ENCODE assay signal across 18 mouse cellular contexts in genomic region chr1:42398461-42399154, GRCm38 (mm10).
DNase-seq lines count a peak whose midpoint lies in the region; ATAC-seq and TF ChIP-seq lines count a peak whose summit lies in the region.
"Had no signal": no experiment of that assay in that cellular context is flagged by ENCODE, and none has a peak within 500 bp of the region (broad histone marks: within the 10 kb centered on the region; RNA-seq: fewer than 3 reads in every experiment).

No protein-coding gene starts in this region.

- H3K4me1 ChIP-seq in heart, adult 2 months (ENCODE audit: control insufficient read depth, insufficient read depth, low read length), result no peaks in the 10 kb centered on the region
- H3K4me1 ChIP-seq in forebrain, embryonic 12.5 days, result peaks cover 7% of the 10 kb centered on the region
- H3K4me1 ChIP-seq in midbrain, embryonic 13.5 days (replicated peaks), result peaks cover 8% of the 10 kb centered on the region; the same call in 1 of the 2 replicates
- H3K4me1 ChIP-seq: heart, embryonic 12.5 days; kidney, embryonic 15.5 days; stomach, embryonic 15.5 days had no signal

- no peaks in the 10 kb centered on the region for H3K79me2 ChIP-seq in heart, adult 2 months (replicated peaks; ENCODE audit: control insufficient read depth, insufficient read depth, low read length)

- no peak overlapping the region for H3K9ac ChIP-seq in heart, adult 2 months (ENCODE audit: low read depth, low read length)
- no peak overlapping the region for H3K9ac ChIP-seq in forebrain, embryonic 12.5 days
- H3K9ac ChIP-seq in midbrain, embryonic 13.5 days (replicated peaks), result no peak overlapping the region
- H3K9ac ChIP-seq: heart, embryonic 12.5 days; kidney, embryonic 15.5 days; limb, embryonic 15.5 days; liver, postnatal 0 days; stomach, embryonic 15.5 days had no signal

- no peak for TF ChIP-seq EP300 in heart, adult 2 months (IDR thresholded peaks at IDR 0.05; ENCODE audit: insufficient read depth, low read depth, low read length)

- intact Hi-C loops in heart, adult 2 months (cut with DNase I), result no loop called here

- TF ChIP-seq POLR2A in heart, adult 2 months (IDR thresholded peaks at IDR 0.05; ENCODE audit: insufficient read depth, low read depth, low read length), result no peak
- TF ChIP-seq POLR2A in brain, embryonic 14.5 days (IDR thresholded peaks at IDR 0.05; ENCODE audit: borderline replicate concordance, extremely low read depth, insufficient read depth, insufficient read length, poor library complexity, severe bottlenecking), result no peak

- H3K27ac ChIP-seq in heart, adult 2 months, result no peak overlapping the region
- peak overlapping the region; percentile 43; the same call in 1 of the 2 replicates for H3K27ac ChIP-seq in forebrain, embryonic 12.5 days
- H3K27ac ChIP-seq in midbrain, embryonic 13.5 days, result 0 out of 2 replicates have a peak overlapping the region, but pooled peaks have one; percentile 22
- H3K27ac ChIP-seq: kidney, embryonic 15.5 days; limb, embryonic 15.5 days; stomach, embryonic 15.5 days had no signal

- H3K4me3 ChIP-seq in heart, adult 2 months, result no peak overlapping the region
- no peak overlapping the region for H3K4me3 ChIP-seq in forebrain, embryonic 12.5 days (replicated peaks)
- no peak overlapping the region for H3K4me3 ChIP-seq in midbrain, embryonic 13.5 days (replicated peaks)
- H3K4me3 ChIP-seq: heart, embryonic 12.5 days; kidney, embryonic 15.5 days; limb, embryonic 15.5 days; stomach, embryonic 15.5 days had no signal

- peak; percentile 89 for ATAC-seq in forebrain, embryonic 12.5 days (ENCODE audit: low FRiP score)
- peak; percentile 84 for ATAC-seq in midbrain, embryonic 13.5 days
- ATAC-seq: liver, postnatal 0 days had no signal

- DNase-seq in heart, adult 11 months, result peak; percentile 82
- no peak for DNase-seq in heart, adult 2 months
- peak; percentile 79 for DNase-seq in brain, embryonic 14.5 days (ENCODE audit: low read depth)
- no peak for DNase-seq in thymus, postnatal 10 days (ENCODE audit: low spot score in 2 of 2)
- no peak for DNase-seq in lung, postnatal 25 days (ENCODE audit: low spot score)
- DNase-seq in thymus, adult 18-20 months, result no peak
- DNase-seq: adrenal gland, postnatal 14 days; B cell, adult 2 months; cerebellum, adult 18-20 months; gastrocnemius, postnatal 36 days; liver, postnatal 0 days; lung, postnatal 36 days had no signal

- H3K27me3 ChIP-seq in heart, adult 2 months (ENCODE audit: control insufficient read depth, insufficient read depth, low read length), result peaks cover 2% of the 10 kb centered on the region; the same call in 1 of the 2 replicates
- no peaks in the 10 kb centered on the region for H3K27me3 ChIP-seq in forebrain, embryonic 12.5 days
- H3K27me3 ChIP-seq in midbrain, embryonic 13.5 days, result no peaks in the 10 kb centered on the region
- H3K27me3 ChIP-seq: heart, embryonic 12.5 days; kidney, embryonic 15.5 days; limb, embryonic 15.5 days; stomach, embryonic 15.5 days had no signal

- no peaks in the 10 kb centered on the region for H3K9me3 ChIP-seq in forebrain, embryonic 12.5 days
- H3K9me3 ChIP-seq in midbrain, embryonic 13.5 days, result peaks cover 4% of the 10 kb centered on the region; the same call in 1 of the 2 replicates
- H3K9me3 ChIP-seq: kidney, embryonic 15.5 days; limb, embryonic 15.5 days; stomach, embryonic 15.5 days had no signal

- 29% methylated on average over 8 of the region's 8 CpGs for WGBS in heart, adult 2 months
- 20% methylated on average over 8 of the region's 8 CpGs for WGBS in forebrain, embryonic 12.5 days
- 23% methylated on average over 8 of the region's 8 CpGs for WGBS in midbrain, embryonic 13.5 days

- no peak overlapping the region for H3K4me2 ChIP-seq in forebrain, embryonic 12.5 days
- H3K4me2 ChIP-seq in midbrain, embryonic 13.5 days (replicated peaks), result no peak overlapping the region
- H3K4me2 ChIP-seq: heart, embryonic 12.5 days; kidney, embryonic 15.5 days; limb, embryonic 15.5 days; stomach, embryonic 15.5 days had no signal

- H3K36me3 ChIP-seq in heart, adult 2 months (ENCODE audit: control insufficient read depth, insufficient read depth, low read length), result no peaks in the 10 kb centered on the region
- no peaks in the 10 kb centered on the region for H3K36me3 ChIP-seq in forebrain, embryonic 12.5 days (replicated peaks)
- H3K36me3 ChIP-seq in midbrain, embryonic 13.5 days, result no peaks in the 10 kb centered on the region
- H3K36me3 ChIP-seq: heart, embryonic 12.5 days; kidney, embryonic 15.5 days; limb, embryonic 15.5 days; stomach, embryonic 15.5 days had no signal

- no peak for TF ChIP-seq CTCF in heart, adult 2 months (IDR thresholded peaks at IDR 0.05)
- no peak for TF ChIP-seq CTCF in brain, embryonic 14.5 days (IDR thresholded peaks at IDR 0.05; ENCODE audit: borderline replicate concordance, extremely low read depth, insufficient read depth, insufficient read length)

Comparison
In these comparisons a context has a peak if more than half of its experiments do, and no peak if none do; other contexts are left out.
1. DNase-seq: peak in heart, adult 11 months (single experiment) and brain, embryonic 14.5 days (single experiment); none in heart, adult 2 months (0 of 2), thymus, postnatal 10 days (0 of 2), lung, postnatal 25 days (single experiment) and thymus, adult 18-20 months (0 of 2).